Mouse (Mus musculus): ENCODE measurements around the gene Zfp276. TPM values are rescaled to one million over a fixed set of nuclear protein-coding genes. Genes with fewer than 3 reads are reported as not detected.

Zfp276 gene
- total RNA-seq, 2 experiments from 2014 or later: 5.0 to 5.1 TPM

- no peak for DNase-seq
- intact Hi-C loops (cut with DNase I): no loop called here
Observed at GRCm38 (mm10) chr8:123284493-123284892, 30.5 kb downstream of the Zfp276 start.

- intact Hi-C loops (cut with DNase I): no loop called here
Observed at GRCm38 (mm10) chr8:123287362-123287761, 33.4 kb downstream of the Zfp276 start.

GRCm38 (mm10) chr8:123290166-123290565 lies 36.2 kb downstream of the Zfp276 start:
- DNase-seq: no peak
- intact Hi-C loops (cut with DNase I): no loop called here

More at GRCm38 (mm10) chr8:123287362-123287761, 33.4 kb downstream of the Zfp276 start:
- DNase-seq: no peak

DNA sequence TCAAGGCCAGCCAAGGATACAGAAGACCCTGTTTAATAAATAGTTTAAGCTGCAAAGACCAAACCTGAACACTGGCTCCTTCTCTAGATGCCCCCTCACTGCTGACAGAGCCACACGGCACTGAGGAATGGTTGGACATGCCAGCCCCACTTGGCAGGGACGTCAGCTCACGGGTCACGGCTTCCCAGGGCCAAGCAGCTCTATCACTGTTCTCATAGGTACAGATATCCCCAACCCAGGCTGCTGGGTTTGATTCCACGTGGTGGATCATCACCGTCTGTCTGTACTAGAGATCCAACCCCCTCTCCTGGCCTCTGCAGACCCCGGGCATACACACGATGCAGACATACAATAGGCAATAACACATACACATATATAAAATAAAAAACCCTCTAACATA lies 36.7 kb downstream of the Zfp276 start:
- intact Hi-C loops (cut with DNase I): no loop called here
- DNase-seq: no peak

DNA sequence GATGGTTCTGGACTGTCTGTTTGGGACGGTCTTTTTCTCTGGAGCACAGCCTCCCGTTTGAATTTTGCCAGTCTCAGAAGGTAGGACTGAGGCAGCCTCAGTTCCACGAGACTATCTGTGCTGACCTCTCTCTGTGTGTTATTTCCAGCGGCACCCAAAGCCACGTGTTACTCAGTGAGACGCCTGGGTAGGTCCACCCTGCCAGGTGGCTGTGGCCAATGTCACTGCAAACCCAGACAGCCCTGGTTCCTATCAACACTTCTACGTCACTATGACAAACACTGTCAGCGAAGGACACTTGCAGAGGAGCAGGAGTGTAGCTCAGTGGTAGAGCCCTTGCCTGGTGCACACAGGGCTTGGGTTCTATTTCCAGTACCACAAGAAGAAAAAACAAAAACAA lies 37.7 kb downstream of the Zfp276 start:
- intact Hi-C loops (cut with DNase I): no loop called here

DNA sequence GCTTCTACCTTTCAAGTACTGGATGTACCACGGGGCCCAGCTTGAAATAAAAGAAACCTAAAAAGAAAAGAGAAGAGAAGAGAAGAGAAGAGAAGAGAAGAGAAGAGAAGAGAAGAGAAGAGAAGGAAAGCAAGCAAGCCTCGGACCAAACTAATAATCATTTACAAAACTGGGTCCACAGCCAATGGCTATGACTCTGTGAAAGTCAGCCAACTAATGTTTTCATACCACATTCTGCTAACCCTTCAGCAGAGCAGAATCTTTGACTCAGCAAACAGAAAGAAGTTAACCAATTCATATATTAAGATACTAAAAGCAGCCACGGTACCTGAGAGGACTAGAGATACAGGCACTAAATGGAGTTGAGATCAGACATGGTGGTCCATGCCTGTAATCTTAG lies 38.3 kb downstream of the Zfp276 start:
- intact Hi-C loops (cut with DNase I): no loop called here
- no peak for DNase-seq

More for the DNA sequence above, 37.7 kb downstream of the Zfp276 start:
- DNase-seq: no peak

DNA sequence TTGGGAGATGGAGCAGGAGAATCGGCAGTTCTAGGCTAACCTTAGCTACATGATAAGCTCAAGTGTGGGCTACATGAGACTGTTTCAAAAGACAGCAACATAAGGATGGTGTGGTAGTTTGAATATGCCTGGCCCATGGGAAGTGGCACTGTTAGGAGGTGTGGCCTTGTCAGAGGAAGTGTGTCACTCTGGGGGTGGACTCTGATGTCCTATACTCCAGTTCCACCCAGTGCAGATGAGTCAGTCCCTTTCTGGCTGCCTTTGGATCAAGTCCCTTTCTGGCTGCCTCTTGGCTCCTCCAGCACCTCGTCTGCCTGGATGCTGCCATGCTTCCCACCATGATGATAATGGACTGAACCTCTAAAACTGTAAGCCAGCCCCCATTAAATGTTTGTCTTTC lies 38.8 kb downstream of the Zfp276 start:
- intact Hi-C loops (cut with DNase I): no loop called here

DNA sequence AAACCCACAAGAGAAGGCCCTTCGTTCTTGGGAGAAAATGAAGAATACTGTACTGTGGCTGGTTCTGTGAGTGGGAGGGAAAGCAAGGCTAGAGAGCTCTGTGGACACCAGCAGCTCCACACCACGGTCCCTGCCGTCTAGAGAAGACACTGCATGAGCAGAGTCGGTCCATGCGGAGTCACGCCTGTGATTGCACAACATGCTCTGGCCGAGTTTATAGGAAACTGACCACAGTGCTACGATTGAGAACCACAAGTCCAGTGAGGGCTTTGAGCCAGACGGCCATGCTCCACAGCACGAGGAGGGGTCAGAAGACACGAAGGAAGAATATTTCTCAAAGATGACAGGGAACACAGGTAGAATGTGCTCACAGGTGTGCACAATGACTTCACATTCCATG lies 44.3 kb downstream of the Zfp276 start:
- DNase-seq: no peak
- intact Hi-C loops (cut with DNase I): no loop called here

More for the DNA sequence above, 38.8 kb downstream of the Zfp276 start:
- no peak for DNase-seq

GRCm38 (mm10) chr8:123308738-123309137 lies 54.7 kb downstream of the Zfp276 start:
- DNase-seq: no peak
- intact Hi-C loops (cut with DNase I): no loop called here

GRCm38 (mm10) chr8:123317781-123318466 lies 63.9 kb downstream of the Zfp276 start:
- intact Hi-C loops (cut with DNase I): no loop called here
- no peak for DNase-seq

GRCm38 (mm10) chr8:123318467-123318911 lies 64.5 kb downstream of the Zfp276 start, which contains the start of gene Fanca:
Gene Fanca (minus strand): TSS chr8:123318576.
- peak; percentile 82 to 89 for DNase-seq
- intact Hi-C loops (cut with DNase I): no loop called here

Other genes starting within 250 kb of the Zfp276 start
- 10 to 100 TPM; 47.4 to 55.4 TPM for gene Ankrd11, start 211.9 kb upstream of the Zfp276 start, total RNA-seq (2021)
- gene Spg7, start 191.3 kb upstream of the Zfp276 start, total RNA-seq (2021): 10 to 100 TPM; 60.6 to 71.8 TPM
- gene Rpl13, start 151.8 kb upstream of the Zfp276 start, total RNA-seq (2021): 100 to 1,000 TPM; 328 to 417 TPM
- under 1 TPM in 1 of 2 experiments, not detected in 1; 0.23 TPM for gene Cpne7, start 136.8 kb upstream of the Zfp276 start, total RNA-seq (2021)
- 1 to 10 TPM; 2.8 to 3.0 TPM for gene Sult5a1, start 95.9 kb upstream of the Zfp276 start, total RNA-seq (2021)
- 10 to 100 TPM; 11.7 to 14.6 TPM for gene Dpep1, start 68.0 kb upstream of the Zfp276 start, total RNA-seq (2021)
- 10 to 100 TPM; 47.8 to 49.7 TPM for gene Chmp1a, start 41.4 kb upstream of the Zfp276 start, total RNA-seq (2021)
- 1 to 10 TPM in 1 of 2 experiments, under 1 TPM in 1; 0.72 to 1.2 TPM for gene Spata33, start 41.4 kb upstream of the Zfp276 start, total RNA-seq (2021)
- 10 to 100 TPM; 10.6 to 12.7 TPM for gene Cdk10, start 29.4 kb upstream of the Zfp276 start, total RNA-seq (2021)
- 1 to 10 TPM; 1.3 to 1.4 TPM for gene Spata2l, start 18.0 kb upstream of the Zfp276 start, total RNA-seq (2021)
- 10 to 100 TPM; 16.3 to 17.8 TPM for gene Vps9d1, start 153 bp downstream of the Zfp276 start, total RNA-seq (2021)
- gene Fanca, start 64.4 kb downstream of the Zfp276 start, total RNA-seq (2021): under 1 TPM; 0.28 to 0.42 TPM
- gene Spire2, start 78.5 kb downstream of the Zfp276 start, total RNA-seq (2021): under 1 TPM in 1 of 2 experiments, not detected in 1; 0.27 TPM
- 100 to 1,000 TPM; 136 to 137 TPM for gene Tcf25, start 119.6 kb downstream of the Zfp276 start, total RNA-seq (2021)
- not detected for gene Mc1r, start 152.9 kb downstream of the Zfp276 start, total RNA-seq (2021)
- gene Tubb3, start 157.2 kb downstream of the Zfp276 start, total RNA-seq (2021): under 1 TPM in 1 of 2 experiments, not detected in 1; 0.20 TPM
- gene Def8, start 169.3 kb downstream of the Zfp276 start, total RNA-seq (2021): 10 to 100 TPM; 35.7 to 40.3 TPM
- 10 to 100 TPM; 34.6 to 38.2 TPM for gene Afg3l1, start 223.7 kb downstream of the Zfp276 start, total RNA-seq (2021)